Mouse (Mus musculus): ENCODE measurements around the gene Atp2b4. TPM values are rescaled to one million over a fixed set of nuclear protein-coding genes. Genes with fewer than 3 reads are reported as not detected.
"Not testable (repeated sequence)": the region's sequence is repeated elsewhere in the genome, so short reads cannot be mapped to it uniquely, and the experiment has no call there.

Atp2b4 gene
- total RNA-seq, 2 experiments from 2014 or later, result 49.9 to 55.6 TPM

DNA sequence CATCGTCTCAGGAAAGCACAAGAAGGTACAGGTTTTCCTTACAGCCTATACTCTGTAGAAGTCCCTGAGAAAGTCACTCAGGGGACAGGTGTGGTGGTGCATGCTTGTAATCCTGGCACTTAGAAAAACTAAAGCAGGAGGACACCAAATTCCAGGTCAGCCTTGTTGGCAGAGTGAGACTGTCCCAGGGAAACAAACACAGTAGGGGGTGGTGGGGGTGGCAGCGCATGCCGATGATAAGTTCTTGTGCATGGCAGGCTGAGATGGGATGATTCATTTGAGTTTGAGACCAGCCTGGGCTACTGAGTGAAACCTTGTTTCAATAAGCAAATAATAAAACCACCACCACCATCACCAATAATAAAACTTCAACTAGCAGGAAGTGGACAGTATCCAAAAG lies 49.2 kb downstream of the Atp2b4 start:
- DNase-seq (ENCODE audit: low spot score in 2 of 2), result no peak

- no peak for DNase-seq (ENCODE audit: low spot score in 2 of 2)
These were observed 50.9 kb downstream of the Atp2b4 start for GRCm38 (mm10) chr1:133749954-133750353.

GRCm38 (mm10) chr1:133745078-133745495 lies 55.8 kb downstream of the Atp2b4 start:
- no peak for DNase-seq (ENCODE audit: low spot score in 2 of 2)

- DNase-seq (ENCODE audit: low spot score in 2 of 2), result peak; percentile 16 to 22
These were observed 56.2 kb downstream of the Atp2b4 start for GRCm38 (mm10) chr1:133744609-133745008.

DNA sequence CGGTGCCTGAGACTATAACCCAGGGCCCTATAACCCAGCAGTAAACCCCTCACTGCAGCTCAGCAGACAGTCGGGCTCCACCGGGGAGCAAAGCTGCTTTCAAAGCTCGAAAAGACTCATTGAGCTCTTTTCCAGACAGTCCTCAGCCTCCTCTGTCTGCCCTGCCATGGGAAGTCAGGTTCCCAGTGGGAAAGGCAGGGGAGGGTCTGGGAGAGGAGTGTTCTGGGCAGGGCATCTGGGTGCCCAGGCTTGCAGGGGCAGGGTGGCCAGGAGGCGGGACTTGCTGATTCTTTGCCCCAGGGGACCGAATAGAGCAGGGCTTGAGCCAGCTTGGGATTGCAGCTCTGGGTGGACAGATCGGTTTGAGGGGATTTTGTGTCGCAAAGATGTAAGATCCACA lies 58.3 kb downstream of the Atp2b4 start:
- no peak for DNase-seq (ENCODE audit: low spot score in 2 of 2)

DNA sequence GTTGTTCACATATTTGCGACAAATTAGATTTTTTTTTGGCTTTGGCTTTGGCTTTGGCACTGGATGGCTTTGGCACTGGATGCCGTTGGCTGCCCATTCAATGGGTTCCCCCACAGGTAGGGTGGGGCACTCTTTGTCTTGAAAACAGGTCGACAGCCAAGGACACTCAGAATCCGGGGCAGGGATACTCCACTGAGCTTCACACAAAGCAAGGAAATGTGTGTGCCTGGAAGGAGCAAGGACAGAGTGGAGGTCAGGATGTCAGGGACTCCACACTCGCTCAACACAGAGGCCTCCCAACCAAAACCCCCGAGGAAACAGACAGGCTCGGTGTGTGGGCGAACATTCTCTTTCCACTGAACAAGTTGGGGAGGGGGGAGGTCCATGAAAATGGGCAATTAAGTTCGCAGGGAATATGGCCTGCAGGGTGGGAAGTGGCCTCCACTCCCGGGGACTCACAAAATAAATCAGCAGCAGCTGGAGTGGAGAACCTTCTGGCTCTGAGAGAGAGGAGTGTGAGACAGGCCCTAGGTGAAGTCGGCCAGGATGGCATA lies 58.9 kb downstream of the Atp2b4 start:
- DNase-seq (ENCODE audit: low spot score in 2 of 2), result no peak

DNA sequence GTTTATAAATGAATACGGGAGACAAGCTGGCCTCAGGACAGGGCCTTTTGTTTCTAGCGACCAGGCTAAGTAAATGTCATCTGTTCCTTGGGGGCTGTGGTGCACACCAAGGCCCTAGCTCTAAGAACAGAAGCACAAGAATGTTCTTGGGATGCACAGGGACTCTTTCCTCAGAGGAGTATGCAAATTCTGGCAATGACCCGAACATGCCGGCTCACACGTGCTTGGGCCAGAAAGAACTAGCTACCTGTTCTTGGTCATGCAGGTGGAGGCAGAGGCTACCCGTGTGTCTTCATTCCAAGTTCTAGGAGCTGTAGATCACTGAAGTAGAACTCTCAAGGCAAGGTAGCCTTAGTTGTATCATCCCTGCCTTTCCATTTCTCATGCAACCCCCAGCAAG lies 59.7 kb downstream of the Atp2b4 start:
- DNase-seq (ENCODE audit: low spot score in 2 of 2), result no peak

DNA sequence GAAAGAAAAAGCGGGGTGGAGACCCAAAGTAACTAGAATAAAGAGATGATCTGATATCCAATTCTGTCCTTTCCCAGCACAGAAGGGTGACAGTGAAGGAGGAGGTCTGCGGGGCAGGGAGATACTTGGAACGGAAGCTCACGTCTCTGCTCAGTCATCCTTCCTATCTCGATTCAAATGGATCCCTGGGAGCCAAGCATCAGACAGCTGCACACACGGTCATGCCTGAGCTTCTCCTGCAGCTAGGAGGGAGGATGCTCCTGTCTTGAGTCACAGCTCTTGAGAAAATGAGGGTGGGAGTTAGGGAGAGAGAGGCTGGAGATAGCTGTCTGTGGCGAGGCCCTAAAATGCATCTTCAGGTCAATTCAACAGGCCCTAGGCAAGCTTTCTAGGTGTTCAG lies 64.2 kb downstream of the Atp2b4 start:
- no peak for DNase-seq (ENCODE audit: low spot score in 2 of 2)

- DNase-seq (ENCODE audit: low spot score in 2 of 2), result peak; percentile 8 to 15
These were observed 64.7 kb downstream of the Atp2b4 start for GRCm38 (mm10) chr1:133735995-133736652.

DNA sequence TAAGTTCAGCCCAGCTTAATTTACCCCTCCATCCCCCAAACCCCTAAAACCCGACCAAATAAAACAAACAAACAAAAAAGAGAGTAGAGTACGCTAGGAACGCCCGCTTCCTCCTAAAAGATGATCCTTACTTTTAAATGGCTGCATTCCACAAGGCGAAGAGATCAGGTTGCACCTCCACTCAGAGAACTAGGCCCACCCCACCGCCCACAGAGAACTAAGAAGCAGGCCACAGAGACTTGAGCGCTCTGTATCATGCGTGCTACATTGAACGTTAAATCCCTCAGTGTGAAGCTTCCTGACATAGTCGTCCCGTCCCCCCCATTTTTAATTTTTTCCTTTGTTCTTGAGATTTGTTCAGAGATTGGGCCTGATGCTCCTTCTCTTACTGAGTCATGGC lies 68.0 kb downstream of the Atp2b4 start:
- DNase-seq (ENCODE audit: low spot score in 2 of 2), result no peak

DNA sequence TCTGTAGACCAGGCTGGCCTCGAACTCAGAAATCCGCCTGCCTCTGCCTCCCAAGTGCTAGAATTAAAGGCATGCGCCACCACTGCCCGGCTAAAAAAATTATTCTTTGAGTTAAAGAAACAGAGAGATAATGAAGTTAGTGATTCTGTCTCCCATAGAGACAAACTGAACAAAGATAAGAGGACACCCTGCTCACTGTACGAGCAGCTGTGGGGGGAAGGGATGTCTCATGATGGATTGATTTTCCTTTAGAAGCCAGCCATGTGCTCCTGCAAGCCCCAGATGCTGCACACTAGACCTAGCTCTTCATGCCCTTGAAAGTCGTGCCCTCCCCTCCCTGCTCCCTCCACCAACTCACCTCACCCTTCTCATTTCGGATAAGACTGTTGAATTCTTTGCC lies 72.5 kb downstream of the Atp2b4 start:
- DNase-seq (ENCODE audit: low spot score in 2 of 2), result no peak

DNA sequence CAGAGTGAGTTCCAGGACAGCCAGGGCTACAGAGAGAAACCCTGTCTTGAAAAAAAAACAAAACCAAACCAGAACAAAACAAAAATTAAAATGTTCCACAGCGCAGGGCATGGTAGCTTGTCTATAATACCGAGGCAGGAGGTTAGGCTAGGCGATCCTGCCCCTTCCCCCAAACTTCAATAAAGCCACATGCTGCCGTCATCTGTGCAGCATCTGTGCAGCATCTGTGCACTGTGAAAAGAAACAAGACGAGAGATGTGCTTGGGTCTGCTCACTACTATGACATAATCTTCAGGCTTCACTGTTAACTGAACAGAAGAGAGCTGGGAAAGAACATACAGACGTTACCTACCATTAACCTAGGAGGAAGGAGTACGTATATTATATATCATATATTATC lies 80.5 kb downstream of the Atp2b4 start:
- DNase-seq (ENCODE audit: low spot score in 2 of 2), result no peak

DNA sequence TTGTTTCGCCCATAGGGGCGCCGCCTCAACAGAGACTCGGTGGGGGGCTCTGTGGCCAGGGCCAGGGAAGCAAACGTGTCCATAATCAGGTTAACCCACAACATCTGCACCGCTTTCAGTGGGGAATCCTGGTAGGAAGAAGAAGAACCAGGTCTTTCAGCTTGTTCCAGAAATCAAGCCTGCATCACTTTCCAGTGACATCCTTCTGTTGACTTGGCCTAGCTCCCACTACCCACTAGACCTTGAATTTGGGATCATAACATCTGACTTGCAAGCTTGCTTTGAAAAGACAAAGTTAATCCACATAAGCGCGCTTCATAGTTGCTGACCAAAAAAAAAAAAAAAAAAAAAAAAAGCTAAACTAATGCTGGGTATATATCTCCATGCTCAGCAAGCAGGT lies 82.1 kb downstream of the Atp2b4 start:
- no peak for DNase-seq (ENCODE audit: low spot score in 2 of 2)

DNA sequence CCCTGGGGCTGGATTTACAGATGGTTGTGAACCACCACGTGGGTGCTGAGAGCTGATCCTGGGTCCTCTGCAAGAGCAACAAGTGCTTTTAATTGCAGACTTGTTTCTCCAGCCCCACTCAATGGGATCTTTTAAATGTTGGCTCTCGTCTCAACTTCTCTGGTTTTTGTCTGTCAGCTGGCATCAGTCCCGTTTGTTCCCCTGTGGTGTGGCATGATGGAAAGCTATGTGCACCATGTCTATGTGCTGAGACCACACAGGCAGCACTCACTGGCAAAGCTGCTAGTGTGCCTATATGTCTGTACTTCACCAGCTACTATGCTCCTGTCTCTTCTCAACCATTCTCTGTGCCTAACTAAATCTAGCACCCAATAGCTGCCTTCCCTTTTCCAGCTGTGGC lies 82.5 kb downstream of the Atp2b4 start:
- DNase-seq (ENCODE audit: low spot score in 2 of 2), result no peak

DNA sequence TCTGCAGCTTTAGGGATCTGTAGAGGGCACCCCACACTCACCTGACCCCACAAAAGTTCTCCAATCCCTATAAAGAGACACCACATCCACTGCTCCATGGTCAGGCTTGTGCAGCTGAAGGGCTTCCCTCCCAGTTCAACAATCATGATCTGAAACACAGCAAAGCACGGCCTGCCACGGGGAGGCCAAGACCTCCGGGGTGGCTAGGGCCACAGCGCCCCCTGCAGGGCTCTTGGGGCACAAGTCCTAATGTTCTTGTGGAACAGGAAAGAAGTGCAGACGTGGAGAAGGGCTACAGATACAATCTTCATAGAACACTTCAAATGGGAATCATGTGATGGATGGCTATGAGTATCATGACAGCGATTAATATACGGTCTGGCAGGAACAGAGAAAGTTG lies 84.4 kb downstream of the Atp2b4 start:
- peak; percentile 26 to 34 for DNase-seq (ENCODE audit: low spot score in 2 of 2)

- no peak for DNase-seq (ENCODE audit: low spot score in 2 of 2)
These were observed 85.7 kb downstream of the Atp2b4 start for GRCm38 (mm10) chr1:133715191-133715590.

DNA sequence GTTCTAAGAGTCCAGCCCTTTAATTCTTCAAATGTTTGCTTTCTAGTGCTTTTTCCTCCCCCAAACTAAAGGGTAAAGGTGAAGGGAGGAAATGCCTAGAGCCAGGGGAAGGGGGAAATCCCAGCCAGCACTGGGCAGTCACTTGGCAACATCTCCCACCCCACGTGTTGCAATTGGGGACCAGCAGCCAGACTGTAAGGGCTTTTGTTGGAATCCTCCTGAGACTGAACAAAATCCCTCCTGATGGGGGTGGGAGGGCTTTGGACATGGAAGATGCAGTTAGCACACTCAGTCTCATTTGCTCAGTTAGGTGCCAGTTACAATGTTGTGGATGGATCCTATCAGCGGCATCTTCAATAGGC lies 87.9 kb downstream of the Atp2b4 start:
- no peak for DNase-seq (ENCODE audit: low spot score in 2 of 2)

DNA sequence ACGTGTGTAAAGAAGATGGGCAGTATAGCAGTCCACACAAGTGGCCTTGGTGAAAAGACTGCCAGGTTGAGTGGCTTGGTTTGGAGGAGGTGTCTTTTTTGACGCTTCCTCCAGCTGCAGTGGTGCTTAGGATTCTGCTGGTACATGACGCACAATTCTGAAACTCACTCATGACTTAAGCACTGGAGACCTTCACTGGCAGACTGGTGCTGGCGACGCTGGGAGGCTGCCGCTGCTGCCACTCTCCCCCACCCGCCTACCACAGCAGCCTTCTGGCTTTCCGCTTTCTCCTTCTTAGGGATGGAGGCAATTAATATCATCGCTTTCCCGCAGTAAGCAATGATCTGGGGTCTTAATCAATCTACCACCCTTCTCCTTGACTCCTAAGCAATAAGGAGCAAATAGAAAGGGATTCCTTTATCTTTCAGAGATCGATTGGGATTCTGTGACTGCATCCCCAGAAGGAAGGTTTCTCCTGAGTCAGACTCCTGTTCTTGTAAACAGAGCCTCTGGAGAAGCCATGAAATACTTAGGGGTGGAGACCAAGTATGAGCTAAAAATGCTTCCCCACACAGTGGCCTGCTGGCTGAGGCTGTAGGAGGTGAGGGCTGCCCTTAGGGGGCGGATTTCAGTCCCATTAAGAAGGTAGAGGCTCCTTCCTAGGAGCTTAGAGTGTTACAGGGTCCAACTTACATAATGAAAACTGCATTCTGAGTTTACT lies 88.4 kb downstream of the Atp2b4 start:
- DNase-seq (ENCODE audit: low spot score in 2 of 2), result no peak

- DNase-seq (ENCODE audit: low spot score in 2 of 2), result no peak
These were observed 89.5 kb downstream of the Atp2b4 start for GRCm38 (mm10) chr1:133711376-133711775.

GRCm38 (mm10) chr1:133710895-133711294 lies 89.9 kb downstream of the Atp2b4 start:
- no peak for DNase-seq (ENCODE audit: low spot score in 2 of 2)

GRCm38 (mm10) chr1:133709292-133709691 lies 91.5 kb downstream of the Atp2b4 start:
- no peak for DNase-seq (ENCODE audit: low spot score in 2 of 2)

GRCm38 (mm10) chr1:133701824-133702223 lies 99.0 kb downstream of the Atp2b4 start:
- not testable (repeated sequence) for DNase-seq (ENCODE audit: low spot score in 2 of 2)

All from adrenal gland, postnatal 4 days (tissue).